ENCODE assay signal across 9 mouse cellular contexts in the genomic region with DNA sequence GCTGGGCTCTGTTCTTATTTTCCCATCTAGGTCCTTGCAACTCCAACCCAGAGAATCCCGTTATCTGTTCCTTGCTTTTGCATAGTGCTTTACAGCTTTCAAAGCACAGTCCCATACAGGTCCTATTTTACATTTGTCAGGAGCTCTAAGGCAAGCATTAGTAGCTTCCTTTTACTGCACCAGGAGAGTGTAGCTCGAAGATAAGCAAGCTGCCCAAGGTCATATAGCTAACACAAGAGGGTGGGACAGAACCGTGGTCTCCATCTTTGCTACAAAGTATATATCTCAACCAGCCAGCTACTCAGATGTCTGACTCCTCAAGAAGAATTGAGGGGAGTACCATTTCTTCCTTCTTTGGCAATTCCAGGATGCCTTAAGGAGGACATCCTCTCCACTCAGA.
"Had no signal": no experiment of that assay in that cellular context is flagged by ENCODE, and none has a peak within 500 bp of the region (broad histone marks: within the 10 kb centered on the region; RNA-seq: fewer than 3 reads in every experiment).

No protein-coding gene starts in this region.

- H3K36me3 ChIP-seq: intestine, embryonic 15.5 days; kidney, embryonic 15.5 days; limb, embryonic 13.5 days; midbrain, embryonic 10.5 days; neural tube, embryonic 15.5 days had no signal

- H3K4me3 ChIP-seq: intestine, embryonic 15.5 days; kidney, embryonic 15.5 days; limb, embryonic 13.5 days; midbrain, embryonic 10.5 days; myocyte; neural tube, embryonic 15.5 days had no signal

- H3K27ac ChIP-seq: intestine, embryonic 15.5 days; kidney, embryonic 15.5 days; limb, embryonic 13.5 days; midbrain, embryonic 10.5 days; neural tube, embryonic 15.5 days had no signal

- DNase-seq: kidney, postnatal 14 days; left cerebral cortex, postnatal 4 days; midbrain, embryonic 14.5 days had no signal

- H3K9ac ChIP-seq: intestine, embryonic 15.5 days; kidney, embryonic 15.5 days; limb, embryonic 13.5 days; neural tube, embryonic 15.5 days had no signal

- H3K9me3 ChIP-seq: intestine, embryonic 15.5 days; kidney, embryonic 15.5 days; limb, embryonic 13.5 days; neural tube, embryonic 15.5 days had no signal

- H3K27me3 ChIP-seq: intestine, embryonic 15.5 days had no signal

- H3K4me2 ChIP-seq: kidney, embryonic 15.5 days; limb, embryonic 13.5 days; neural tube, embryonic 15.5 days had no signal

- H3K4me1 ChIP-seq: intestine, embryonic 15.5 days had no signal
